Mouse (Mus musculus) neural tube, embryonic 14.5 days (tissue): Measurements from ENCODE around the gene Prkd1. TPM values are rescaled to one million over a fixed set of nuclear protein-coding genes. Genes with fewer than 3 reads are reported as not detected.

Experiments used
- ATAC-seq: fragments of 200-750 bp; cut with Nextera tagmentation; 2 replicates; pipeline ENCODE4 v1.8.0; 2017; ENCODE audit warnings: low read depth, mild to moderate bottlenecking, moderate TSS enrichment, moderate library complexity
- H3K27ac ChIP-seq: fragments of 300-500 bp; sonication (generic); 2 replicates; pipeline ENCODE4 v1.5.1; 2014; ENCODE audit warnings: low read depth, mild to moderate bottlenecking, control low read depth, low read length, moderate library complexity, mixed read lengths
- H3K27me3 ChIP-seq: fragments of 300-500 bp; sonication (generic); 2 replicates; pipeline ENCODE4 v1.6.1; 2014; ENCODE audit warnings: low read length; ENCODE audit not compliant: control insufficient read depth, insufficient read depth
- H3K36me3 ChIP-seq: fragments of 300-500 bp; sonication (generic); 2 replicates; pipeline ENCODE4 v1.6.1; 2014; ENCODE audit warnings: low read length, mixed read lengths; ENCODE audit not compliant: control insufficient read depth, insufficient read depth
- H3K4me1 ChIP-seq: fragments of 300-500 bp; sonication (generic); 2 replicates; pipeline ENCODE4 v1.6.1; 2014; ENCODE audit warnings: low read length; ENCODE audit not compliant: control insufficient read depth, insufficient read depth
- H3K4me2 ChIP-seq: fragments of 300-500 bp; sonication (generic); 2 replicates; pipeline ENCODE4 v1.6.1; 2014; ENCODE audit warnings: mild to moderate bottlenecking, low read depth, low read length, control low read depth
- H3K4me3 ChIP-seq: fragments of 300-500 bp; sonication (generic); 2 replicates; pipeline ENCODE4 v1.5.1; 2014; ENCODE audit warnings: low read depth, low read length, control low read depth, mixed read lengths
- H3K9ac ChIP-seq: fragments of 300-500 bp; sonication (generic); replicated peaks from 2 replicates; pipeline ENCODE4 v1.6.1; 2014; ENCODE audit warnings: low read depth, mild to moderate bottlenecking, control low read depth, low read length, mixed read lengths
- H3K9me3 ChIP-seq: fragments of 300-500 bp; sonication (generic); 2 replicates; pipeline ENCODE4 v1.6.1; 2016; ENCODE audit warnings: low read length; ENCODE audit not compliant: control insufficient read depth
- WGBS: fragments of 180-500 bp; shearing (Covaris S2); extraction: QIAGEN DNeasy Blood & Tissue Kit; methylation state at CpG from one replicate; pipeline ENCODE4 v1.1.7; 2014; 5-methylcytosine and 5-hydroxymethylcytosine counted together
- polyA plus RNA-seq: library from polyadenylated mRNA; unstranded; fragments of >200 nt; fragmentation: Nextera tagmentation; extraction: Ambion mirVana; gene quantifications from 2 replicates; pipeline ENCODE4 v1.2.1, GENCODE M21; 2014

Gene Prkd1
- polyA plus RNA-seq, 1 experiment from 2014 or later, result 2.4 TPM

- Histone ChIP-seq H3K4me1 (no peaks in the 10 kb centered on the region), H3K27ac (no peak overlapping the region), H3K9ac (no peak overlapping the region), H3K36me3 (no peaks in the 10 kb centered on the region), H3K9me3 (no peaks in the 10 kb centered on the region), H3K27me3 (no peaks in the 10 kb centered on the region), H3K4me3 (no peak overlapping the region), H3K4me2 (no peak overlapping the region)
- WGBS, result 90% methylated on average over 6 of the region's 6 CpGs
- ATAC-seq, result no peak
Observed at GRCm38 (mm10) chr12:50588137-50588761, 60.6 kb downstream of the Prkd1 start.

- H3K4me3 ChIP-seq, result no peak overlapping the region
- no peaks in the 10 kb centered on the region for H3K27me3 ChIP-seq
- no peak overlapping the region for H3K4me2 ChIP-seq
- 81% methylated on average over 1 of the region's 1 CpGs for WGBS
- no peaks in the 10 kb centered on the region for H3K4me1 ChIP-seq
- no peak overlapping the region for H3K9ac ChIP-seq
- no peaks in the 10 kb centered on the region for H3K36me3 ChIP-seq
- H3K9me3 ChIP-seq, result no peaks in the 10 kb centered on the region
- no peak overlapping the region for H3K27ac ChIP-seq
- no peak for ATAC-seq
Observed at GRCm38 (mm10) chr12:50565198-50565597, 83.7 kb downstream of the Prkd1 start.

- no peaks in the 10 kb centered on the region for H3K27me3 ChIP-seq
- H3K4me2 ChIP-seq, result no peak overlapping the region
- ATAC-seq, result no peak
- H3K36me3 ChIP-seq, result no peaks in the 10 kb centered on the region
- no peak overlapping the region for H3K4me3 ChIP-seq
- H3K9me3 ChIP-seq, result no peaks in the 10 kb centered on the region
- no peak overlapping the region for H3K27ac ChIP-seq
- WGBS, result 94% methylated on average over 1 of the region's 1 CpGs
- H3K9ac ChIP-seq, result no peak overlapping the region
- no peaks in the 10 kb centered on the region for H3K4me1 ChIP-seq
Observed at GRCm38 (mm10) chr12:50560536-50560935, 88.4 kb downstream of the Prkd1 start.

GRCm38 (mm10) chr12:50558231-50558630 is 90.7 kb downstream of the Prkd1 start:
- no peaks in the 10 kb centered on the region for H3K27me3 ChIP-seq
- H3K4me1 ChIP-seq, result no peaks in the 10 kb centered on the region
- H3K4me2 ChIP-seq, result no peak overlapping the region
- 29% methylated on average over 4 of the region's 4 CpGs for WGBS
- H3K36me3 ChIP-seq, result no peaks in the 10 kb centered on the region
- H3K9ac ChIP-seq, result no peak overlapping the region
- H3K9me3 ChIP-seq, result no peaks in the 10 kb centered on the region
- H3K4me3 ChIP-seq, result no peak overlapping the region
- H3K27ac ChIP-seq, result no peak overlapping the region
- no peak for ATAC-seq

- WGBS, result 73% methylated on average over 3 of the region's 3 CpGs
- H3K27me3 ChIP-seq, result no peaks in the 10 kb centered on the region
- no peak overlapping the region for H3K4me3 ChIP-seq
- H3K4me2 ChIP-seq, result no peak overlapping the region
- H3K27ac ChIP-seq, result no peak overlapping the region
- H3K9me3 ChIP-seq, result no peaks in the 10 kb centered on the region
- no peak overlapping the region for H3K9ac ChIP-seq
- no peaks in the 10 kb centered on the region for H3K36me3 ChIP-seq
- H3K4me1 ChIP-seq, result no peaks in the 10 kb centered on the region; the same call in 1 of the 2 replicates
- ATAC-seq, result 0 out of 2 replicates have a peak, but pooled peaks have one; percentile 39
Observed at GRCm38 (mm10) chr12:50554214-50554613, 94.7 kb downstream of the Prkd1 start.

GRCm38 (mm10) chr12:50549860-50550555 is 98.9 kb downstream of the Prkd1 start:
- Histone ChIP-seq H3K36me3 (no peaks in the 10 kb centered on the region), H3K27ac (no peak overlapping the region), H3K9me3 (no peaks in the 10 kb centered on the region), H3K4me1 (peaks cover 3% of the 10 kb centered on the region; the same call in 1 of the 2 replicates), H3K4me2 (no peak overlapping the region), H3K27me3 (no peaks in the 10 kb centered on the region), H3K4me3 (no peak overlapping the region), H3K9ac (no peak overlapping the region)
- ATAC-seq, result peak; percentile 60; the same call in 1 of the 2 replicates
- 68% methylated on average over 8 of the region's 8 CpGs for WGBS

- Histone ChIP-seq H3K4me2 (no peak overlapping the region), H3K9me3 (no peaks in the 10 kb centered on the region), H3K4me3 (no peak overlapping the region), H3K4me1 (peaks cover 3% of the 10 kb centered on the region; the same call in 1 of the 2 replicates), H3K27ac (no peak overlapping the region), H3K27me3 (no peaks in the 10 kb centered on the region), H3K9ac (no peak overlapping the region), H3K36me3 (no peaks in the 10 kb centered on the region)
- WGBS, result 76% methylated on average over 5 of the region's 5 CpGs
- no peak for ATAC-seq
Observed at GRCm38 (mm10) chr12:50546394-50546793, 102.5 kb downstream of the Prkd1 start.

GRCm38 (mm10) chr12:50545610-50545919 is 103.3 kb downstream of the Prkd1 start:
- WGBS, result 47% methylated on average over 5 of the region's 5 CpGs
- no peak overlapping the region for H3K4me2 ChIP-seq
- H3K9ac ChIP-seq, result no peak overlapping the region
- no peak overlapping the region for H3K4me3 ChIP-seq
- peaks cover 3% of the 10 kb centered on the region; the same call in 1 of the 2 replicates for H3K4me1 ChIP-seq
- no peaks in the 10 kb centered on the region for H3K9me3 ChIP-seq
- H3K27me3 ChIP-seq, result no peaks in the 10 kb centered on the region
- ATAC-seq, result no peak
- no peak overlapping the region for H3K27ac ChIP-seq
- H3K36me3 ChIP-seq, result no peaks in the 10 kb centered on the region

- peaks cover 3% of the 10 kb centered on the region; the same call in 1 of the 2 replicates for H3K4me1 ChIP-seq
- no peak overlapping the region for H3K9ac ChIP-seq
- no peaks in the 10 kb centered on the region for H3K9me3 ChIP-seq
- no peak overlapping the region for H3K4me2 ChIP-seq
- H3K36me3 ChIP-seq, result no peaks in the 10 kb centered on the region
- no peak for ATAC-seq
- H3K27ac ChIP-seq, result no peak overlapping the region
- 34% methylated on average over 8 of the region's 8 CpGs for WGBS
- H3K4me3 ChIP-seq, result no peak overlapping the region
- H3K27me3 ChIP-seq, result no peaks in the 10 kb centered on the region
Observed at GRCm38 (mm10) chr12:50544855-50545609, 103.9 kb downstream of the Prkd1 start.
